ENCODE assay signal across 17 mouse cellular contexts in genomic region chr14:76178447-76178846, GRCm38 (mm10).
DNase-seq lines count a peak whose midpoint lies in the region; ATAC-seq and TF ChIP-seq lines count a peak whose summit lies in the region.
"Had no signal": no experiment of that assay in that cellular context is flagged by ENCODE, and none has a peak within 500 bp of the region (broad histone marks: within the 10 kb centered on the region; RNA-seq: fewer than 3 reads in every experiment).

No protein-coding gene starts in this region.

- no peak overlapping the region for H3K9ac ChIP-seq in kidney, embryonic 15.5 days
- H3K9ac ChIP-seq: embryonic facial prominence, embryonic 13.5 days; limb, embryonic 13.5 days; midbrain, embryonic 12.5 days; stomach, embryonic 15.5 days had no signal

- H3K4me1 ChIP-seq in kidney, adult 2 months (ENCODE audit: control insufficient read depth, insufficient read depth, low read length): no peaks in the 10 kb centered on the region
- H3K4me1 ChIP-seq in kidney, embryonic 15.5 days: peaks cover 3% of the 10 kb centered on the region; the same call in 1 of the 2 replicates
- H3K4me1 ChIP-seq in testis, adult 2 months (ENCODE audit: control insufficient read depth, insufficient read depth, low read length): no peaks in the 10 kb centered on the region; the same call in 1 of the 2 replicates
- peaks cover 22% of the 10 kb centered on the region for H3K4me1 ChIP-seq in bone marrow macrophage, adult 2 months (ENCODE audit: control insufficient read depth, insufficient read depth, low read length)
- H3K4me1 ChIP-seq: stomach, embryonic 15.5 days had no signal

- TF ChIP-seq CTCF in kidney, adult 2 months (conservative IDR thresholded peaks at IDR 0.05; ENCODE audit: insufficient read depth, insufficient read length, low read depth, low read length): peak; percentile 30; the same call in 1 of the 2 replicates
- TF ChIP-seq CTCF in testis, adult 2 months (IDR thresholded peaks at IDR 0.05; ENCODE audit: control insufficient read depth, insufficient read depth, insufficient replicate concordance, low read depth, low read length): peak; percentile 32; the same call in 1 of the 2 replicates
- peak; percentile 42; the same call in 1 of the 2 replicates for TF ChIP-seq CTCF in bone marrow macrophage, adult 2 months (IDR thresholded peaks at IDR 0.05; ENCODE audit: low read depth, low read length)

- no peak for TF ChIP-seq POLR2A in kidney, adult 2 months (IDR thresholded peaks at IDR 0.05; ENCODE audit: low read depth, low read length)
- TF ChIP-seq POLR2A in testis, adult 2 months (IDR thresholded peaks at IDR 0.05; ENCODE audit: control insufficient read depth, low read depth, low read length): no peak
- no peak for TF ChIP-seq POLR2A in bone marrow macrophage, adult 2 months (IDR thresholded peaks at IDR 0.05; ENCODE audit: borderline replicate concordance, low read depth, low read length)

- ATAC-seq in kidney, embryonic 15.5 days (replicated peaks; ENCODE audit: low FRiP score): no peak

- intact Hi-C loops in heart, postnatal 14 days (cut with DNase I): no loop called here

- H3K27ac ChIP-seq in kidney, adult 2 months (ENCODE audit: insufficient read depth, low read depth, low read length): no peak overlapping the region
- no peak overlapping the region for H3K27ac ChIP-seq in kidney, embryonic 15.5 days
- H3K27ac ChIP-seq in testis, adult 2 months (ENCODE audit: control insufficient read depth, insufficient read depth, low read depth, low read length): no peak overlapping the region
- no peak overlapping the region for H3K27ac ChIP-seq in bone marrow macrophage, adult 2 months (ENCODE audit: insufficient read depth, low read depth, low read length)
- H3K27ac ChIP-seq: embryonic facial prominence, embryonic 13.5 days; forebrain, embryonic 10.5 days; limb, embryonic 13.5 days; midbrain, embryonic 12.5 days; stomach, embryonic 15.5 days had no signal

- no peak overlapping the region for H3K4me3 ChIP-seq in kidney, adult 2 months (ENCODE audit: insufficient read depth, low read depth, low read length)
- H3K4me3 ChIP-seq in kidney, embryonic 15.5 days (replicated peaks): no peak overlapping the region
- H3K4me3 ChIP-seq in testis, adult 2 months (ENCODE audit: control insufficient read depth, low read depth, low read length): no peak overlapping the region
- H3K4me3 ChIP-seq in bone marrow macrophage, adult 2 months (ENCODE audit: insufficient read depth, low read length): no peak overlapping the region
- H3K4me3 ChIP-seq: embryonic facial prominence, embryonic 13.5 days; forebrain, embryonic 10.5 days; limb, embryonic 13.5 days; midbrain, embryonic 12.5 days; stomach, embryonic 15.5 days had no signal

- WGBS in kidney, adult 2 months: 82% methylated on average over 2 of the region's 2 CpGs
- 89% methylated on average over 2 of the region's 2 CpGs for WGBS in kidney, embryonic 15.5 days

- DNase-seq in kidney, adult 2 months: no peak
- DNase-seq in testis, postnatal 10 days (ENCODE audit: low spot score): no peak
- peak; percentile 29 for DNase-seq in splenic B cell, adult 2 months (ENCODE audit: low read depth, low spot score)
- DNase-seq in heart, postnatal 14 days: no peak
- DNase-seq in right cerebral cortex, postnatal 4 days: no peak
- DNase-seq: adrenal gland, postnatal 10 days; cerebellum, postnatal 25 days; heart, adult 11 months; lung, postnatal 36 days had no signal

- H3K4me2 ChIP-seq in kidney, embryonic 15.5 days: no peak overlapping the region
- H3K4me2 ChIP-seq: embryonic facial prominence, embryonic 13.5 days; limb, embryonic 13.5 days; midbrain, embryonic 12.5 days; stomach, embryonic 15.5 days had no signal

- H3K9me3 ChIP-seq in kidney, embryonic 15.5 days (replicated peaks): no peaks in the 10 kb centered on the region
- H3K9me3 ChIP-seq: embryonic facial prominence, embryonic 13.5 days; forebrain, embryonic 10.5 days; limb, embryonic 13.5 days; midbrain, embryonic 12.5 days; stomach, embryonic 15.5 days had no signal

- H3K36me3 ChIP-seq in kidney, adult 2 months (ENCODE audit: control insufficient read depth, insufficient read depth, low read length): no peaks in the 10 kb centered on the region
- H3K36me3 ChIP-seq in kidney, embryonic 15.5 days: no peaks in the 10 kb centered on the region
- no peaks in the 10 kb centered on the region for H3K36me3 ChIP-seq in testis, adult 2 months (ENCODE audit: control insufficient read depth, insufficient read depth, low read length)
- no peaks in the 10 kb centered on the region for H3K36me3 ChIP-seq in splenic B cell, adult 2 months (ENCODE audit: control insufficient read depth, insufficient read depth, low read length, poor library complexity, severe bottlenecking)
- H3K36me3 ChIP-seq: embryonic facial prominence, embryonic 13.5 days; forebrain, embryonic 10.5 days; limb, embryonic 13.5 days; midbrain, embryonic 12.5 days; stomach, embryonic 15.5 days had no signal

- no peaks in the 10 kb centered on the region for H3K27me3 ChIP-seq in kidney, adult 2 months (replicated peaks; ENCODE audit: control insufficient read depth, insufficient read depth, low read length)
- no peaks in the 10 kb centered on the region for H3K27me3 ChIP-seq in kidney, embryonic 15.5 days
- no peaks in the 10 kb centered on the region for H3K27me3 ChIP-seq in testis, adult 2 months (ENCODE audit: control insufficient read depth, insufficient read depth, low read length)
- no peaks in the 10 kb centered on the region for H3K27me3 ChIP-seq in splenic B cell, adult 2 months (ENCODE audit: control insufficient read depth, insufficient read depth, low read length, poor library complexity, severe bottlenecking)
- H3K27me3 ChIP-seq: embryonic facial prominence, embryonic 13.5 days; limb, embryonic 13.5 days; midbrain, embryonic 12.5 days; stomach, embryonic 15.5 days had no signal
